Mouse (Mus musculus) midbrain, embryonic 11.5 days (tissue): Measurements from ENCODE around the gene Bmp2k. TPM values are rescaled to one million over a fixed set of nuclear protein-coding genes. Genes with fewer than 3 reads are reported as not detected.

Experiments used
- ATAC-seq: fragments of 200-750 bp; cut with Nextera tagmentation; 2 replicates; pipeline ENCODE4 v1.8.0; 2017; ENCODE audit warnings: moderate TSS enrichment, moderate library complexity; ENCODE audit not compliant: low FRiP score
- DNase-seq: peaks from one replicate; pipeline ENCODE4 v3.0.0; 2015; ENCODE audit warnings: low spot score; ENCODE audit errors: missing footprints
- H3K27ac ChIP-seq: fragments of 300-500 bp; sonication (generic); 2 replicates; pipeline ENCODE4 v1.5.1; 2014; ENCODE audit warnings: low read depth, low read length
- H3K27me3 ChIP-seq: fragments of 300-500 bp; sonication (generic); 2 replicates; pipeline ENCODE4 v1.6.1; 2014; ENCODE audit warnings: mild to moderate bottlenecking, low read length, moderate library complexity, mixed read lengths; ENCODE audit not compliant: control insufficient read depth, insufficient read depth
- H3K36me3 ChIP-seq: fragments of 300-500 bp; sonication (generic); 2 replicates; pipeline ENCODE4 v1.6.1; 2014; ENCODE audit warnings: mild to moderate bottlenecking, low read length, moderate library complexity, mixed read lengths; ENCODE audit not compliant: control insufficient read depth, insufficient read depth
- H3K4me1 ChIP-seq: fragments of 300-500 bp; sonication (generic); 2 replicates; pipeline ENCODE4 v1.6.1; 2014; ENCODE audit warnings: low read length; ENCODE audit not compliant: control insufficient read depth, insufficient read depth
- H3K4me2 ChIP-seq: fragments of 300-500 bp; sonication (generic); 2 replicates; pipeline ENCODE4 v1.6.1; 2014; ENCODE audit warnings: mild to moderate bottlenecking, moderate library complexity
- H3K4me3 ChIP-seq: fragments of 300-500 bp; sonication (generic); 2 replicates; pipeline ENCODE4 v1.5.1; 2014; ENCODE audit warnings: low read depth, low read length
- H3K9ac ChIP-seq: fragments of 300-500 bp; sonication (generic); 2 replicates; pipeline ENCODE4 v1.6.1; 2014; ENCODE audit warnings: low read length
- H3K9me3 ChIP-seq: fragments of 300-500 bp; sonication (generic); 2 replicates; pipeline ENCODE4 v1.6.1; 2016; ENCODE audit warnings: low read length; ENCODE audit not compliant: control insufficient read depth
- WGBS: fragments of 180-500 bp; shearing (Covaris S2); extraction: QIAGEN DNeasy Blood & Tissue Kit; methylation state at CpG from one replicate; pipeline ENCODE4 v1.1.7; 2014; 5-methylcytosine and 5-hydroxymethylcytosine counted together
- polyA plus RNA-seq: library from polyadenylated mRNA; unstranded; fragments of >200 nt; fragmentation: Nextera tagmentation; extraction: Ambion mirVana; gene quantifications from 2 replicates; pipeline ENCODE4 v1.2.1, GENCODE M21; 2014

Gene Bmp2k
- polyA plus RNA-seq, 1 experiment from 2014 or later: 10.5 TPM

DNA sequence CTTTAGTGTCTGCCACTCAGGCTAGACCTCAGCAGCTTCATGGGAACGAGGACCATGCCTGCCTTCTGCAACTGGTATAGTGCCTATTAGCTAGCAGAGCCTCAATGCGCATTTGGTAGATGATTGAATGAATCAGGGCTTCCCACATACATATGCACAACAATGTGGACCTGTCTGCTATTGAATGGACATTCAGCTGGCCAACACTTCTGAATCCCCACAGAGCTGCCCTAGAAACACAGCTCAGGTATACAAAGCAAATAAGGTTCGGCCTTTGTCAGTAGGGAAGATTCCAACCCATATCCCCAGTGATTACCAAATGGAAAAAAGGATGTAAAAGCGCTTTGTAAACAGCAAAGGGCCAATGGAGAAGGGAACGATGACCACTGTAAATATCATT, 113.2 kb downstream of the Bmp2k start:
- peaks cover 7% of the 10 kb centered on the region for H3K4me1 ChIP-seq
- peak overlapping the region; percentile 62 for H3K4me3 ChIP-seq
- H3K27me3 ChIP-seq: no peaks in the 10 kb centered on the region
- ATAC-seq (no peak), DNase-seq (peak; percentile 91)
- no peak overlapping the region for H3K27ac ChIP-seq
- WGBS: 20% methylated on average over 5 of the region's 5 CpGs
- no peaks in the 10 kb centered on the region for H3K9me3 ChIP-seq
- no peaks in the 10 kb centered on the region for H3K36me3 ChIP-seq
- H3K9ac ChIP-seq: peak overlapping the region; percentile 70
- H3K4me2 ChIP-seq: peak overlapping the region; percentile 71

DNA sequence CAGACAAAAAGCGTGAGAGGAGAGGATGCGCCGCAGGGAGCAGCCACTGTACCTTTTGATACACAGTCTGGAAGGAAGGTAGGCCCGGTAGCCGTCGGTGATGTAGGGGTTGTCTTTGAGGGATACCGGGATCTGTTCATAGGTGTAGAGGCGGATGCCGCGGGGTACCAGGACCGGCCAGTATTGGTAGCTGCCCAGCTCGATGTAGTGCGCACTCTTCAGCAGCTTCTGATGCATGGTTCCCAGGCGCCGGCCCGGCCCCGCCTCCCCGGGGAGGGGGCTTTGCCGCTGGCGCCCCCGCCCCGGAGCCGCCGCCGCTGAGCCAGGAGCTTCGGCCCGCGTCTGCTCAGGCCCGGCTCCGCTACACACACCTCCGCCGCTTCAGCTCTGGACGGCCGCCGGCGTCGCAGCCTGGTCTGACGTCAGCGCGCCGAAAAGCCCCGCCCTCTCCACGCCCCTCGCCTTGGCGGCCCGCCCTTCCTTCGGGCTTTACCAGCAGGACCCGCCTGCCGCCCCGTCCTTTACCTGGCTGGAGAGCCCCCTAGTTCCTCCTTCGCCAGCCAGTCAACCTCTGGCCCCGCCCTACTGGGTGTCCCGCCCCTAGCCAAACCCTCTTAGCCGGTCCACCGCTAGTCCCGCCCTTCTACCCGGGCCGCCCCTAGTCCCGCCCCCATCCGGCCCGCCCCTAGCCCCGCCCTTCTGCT, 113.9 kb downstream of the Bmp2k start, which contains the start of gene Paqr3:
Paqr3 (minus strand) TSS at position 390 of the 704 bp plus-strand sequence.
- peak; percentile 99 for DNase-seq

GRCm38 (mm10) chr5:97124977-97125376, 127.5 kb downstream of the Bmp2k start:
- Histone ChIP-seq H3K9me3 (no peaks in the 10 kb centered on the region), H3K27ac (no peak overlapping the region), H3K4me1 (no peaks in the 10 kb centered on the region), H3K9ac (no peak overlapping the region), H3K4me2 (no peak overlapping the region), H3K4me3 (no peak overlapping the region), H3K27me3 (no peaks in the 10 kb centered on the region), H3K36me3 (no peaks in the 10 kb centered on the region)
- no peak for DNase-seq
- no peak for ATAC-seq
- WGBS: 91% methylated on average over 12 of the region's 12 CpGs

More for the DNA sequence above, 113.9 kb downstream of the Bmp2k start, which contains the start of gene Paqr3:
- peak; percentile 99 for ATAC-seq
- no peaks in the 10 kb centered on the region for H3K36me3 ChIP-seq
- peak within 1 kb of the TSS; percentile 70 for H3K9ac ChIP-seq
- H3K27ac ChIP-seq: no peak within 1 kb of the TSS
- H3K4me3 ChIP-seq: peak within 1 kb of the TSS; percentile 62
- peak within 1 kb of the TSS; percentile 71 for H3K4me2 ChIP-seq
- H3K27me3 ChIP-seq: no peaks in the 10 kb centered on the region
- peaks cover 7% of the 10 kb centered on the region for H3K4me1 ChIP-seq
- WGBS: under 1% methylated on average over 59 of the region's 62 CpGs
- no peaks in the 10 kb centered on the region for H3K9me3 ChIP-seq

DNA sequence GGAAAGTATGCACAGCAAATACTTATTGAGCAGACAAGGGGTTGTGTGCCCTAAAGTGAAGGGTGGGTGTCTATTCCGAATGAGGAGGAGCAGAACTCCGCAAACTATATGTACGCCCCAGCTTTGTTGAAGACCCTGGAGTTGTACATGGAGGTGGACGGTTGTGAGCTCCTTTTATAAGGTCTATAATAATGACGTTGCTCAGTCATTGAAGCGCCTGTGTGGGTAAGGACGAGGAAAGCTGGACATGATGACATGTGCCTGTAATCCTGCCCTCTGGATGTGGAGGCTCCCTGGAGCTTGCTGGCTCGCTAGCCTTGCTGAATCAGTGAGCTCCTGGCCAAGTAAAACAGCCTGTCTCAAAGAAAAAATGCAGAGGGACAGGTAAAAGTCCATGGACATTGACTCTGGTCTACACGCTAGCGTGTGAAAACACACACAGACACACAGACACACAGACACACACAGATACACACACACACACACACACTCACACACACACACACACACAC, 128.0 kb downstream of the Bmp2k start:
- H3K9me3 ChIP-seq: no peaks in the 10 kb centered on the region
- DNase-seq (no peak), ATAC-seq (peak; percentile 19; the same call in 1 of the 2 replicates)
- no peaks in the 10 kb centered on the region for H3K4me1 ChIP-seq
- no peak overlapping the region for H3K4me3 ChIP-seq
- H3K27ac ChIP-seq: no peak overlapping the region
- WGBS: 71% methylated on average over 10 of the region's 10 CpGs
- no peaks in the 10 kb centered on the region for H3K27me3 ChIP-seq
- no peaks in the 10 kb centered on the region for H3K36me3 ChIP-seq
- no peak overlapping the region for H3K9ac ChIP-seq
- no peak overlapping the region for H3K4me2 ChIP-seq

GRCm38 (mm10) chr5:97126005-97126404, 128.5 kb downstream of the Bmp2k start:
- WGBS: 22% methylated on average over 4 of the region's 4 CpGs
- Histone ChIP-seq H3K4me1 (no peaks in the 10 kb centered on the region), H3K27ac (no peak overlapping the region), H3K4me2 (no peak overlapping the region), H3K4me3 (no peak overlapping the region), H3K9ac (no peak overlapping the region), H3K9me3 (no peaks in the 10 kb centered on the region), H3K36me3 (no peaks in the 10 kb centered on the region), H3K27me3 (no peaks in the 10 kb centered on the region)
- peak; percentile 97 for DNase-seq
- peak; percentile 87 for ATAC-seq

DNA sequence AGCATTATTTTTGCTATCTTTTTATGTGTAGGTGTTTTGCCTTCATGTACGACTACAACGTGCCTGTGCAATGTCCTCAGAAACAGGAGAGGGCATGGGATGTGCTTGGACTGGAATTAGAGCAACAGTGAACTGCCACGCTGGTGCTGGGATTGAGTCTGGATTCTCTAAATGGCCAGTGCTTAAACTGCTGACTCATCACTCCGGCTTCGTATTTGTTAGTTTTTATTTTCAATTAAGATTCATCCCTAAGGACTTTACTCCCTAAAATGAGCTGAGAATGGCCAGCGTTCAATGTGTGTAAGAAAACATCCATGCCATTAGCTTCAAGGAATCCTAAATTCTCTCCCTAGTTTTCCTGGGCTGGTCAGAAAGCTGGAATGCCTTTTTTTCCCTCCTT, 129.8 kb downstream of the Bmp2k start:
- Histone ChIP-seq H3K9ac (no peak overlapping the region), H3K36me3 (no peaks in the 10 kb centered on the region)
- ATAC-seq: no peak

DNA sequence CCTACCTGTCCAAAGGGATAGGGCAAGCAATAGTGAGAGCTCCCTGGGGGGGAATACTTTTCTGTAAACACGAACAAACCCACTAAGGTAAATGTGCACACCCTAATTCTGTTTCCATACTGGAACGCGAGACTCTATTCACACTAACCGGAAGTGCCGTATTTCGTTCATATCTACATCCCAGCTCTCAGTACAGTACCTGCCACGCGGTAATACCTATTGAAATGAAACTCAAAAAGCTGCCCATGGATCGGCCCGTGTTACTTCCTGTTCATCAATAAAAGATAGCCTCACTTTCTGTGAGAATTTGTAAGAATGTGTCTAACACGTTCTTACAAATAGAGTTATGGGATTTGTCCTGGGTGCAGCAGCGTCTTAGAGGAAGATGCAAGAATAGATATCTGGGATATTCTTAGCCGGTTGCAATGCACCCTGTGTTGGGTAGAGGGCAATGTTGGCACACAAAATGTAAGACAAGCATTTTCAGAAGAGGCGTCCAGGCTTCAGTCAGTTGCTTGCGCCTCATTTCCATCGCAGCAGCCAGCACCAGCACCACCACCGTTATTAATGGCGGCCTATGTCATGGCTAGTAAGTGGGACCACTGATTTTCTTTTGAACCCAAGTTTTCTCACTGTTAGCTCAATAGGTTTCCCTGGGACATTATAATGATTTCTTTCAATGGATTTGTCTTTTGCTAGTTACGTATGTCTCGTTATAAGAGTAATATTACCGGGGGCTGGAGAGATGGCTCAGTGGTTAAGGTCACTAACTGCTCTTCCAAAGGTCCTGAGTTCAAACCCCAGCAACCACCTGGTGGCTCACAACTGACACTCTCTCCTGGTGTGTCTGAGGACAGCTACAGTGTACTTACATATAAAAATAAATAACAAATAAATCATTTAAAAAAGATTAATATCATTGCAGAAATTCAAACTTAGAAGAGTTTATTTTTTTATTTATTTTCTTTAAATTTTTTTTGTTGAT, 131.0 kb downstream of the Bmp2k start:
- Histone ChIP-seq H3K36me3 (no peaks in the 10 kb centered on the region), H3K27me3 (no peaks in the 10 kb centered on the region), H3K9ac (no peak overlapping the region), H3K9me3 (no peaks in the 10 kb centered on the region), H3K27ac (no peak overlapping the region), H3K4me3 (no peak overlapping the region), H3K4me1 (no peaks in the 10 kb centered on the region), H3K4me2 (no peak overlapping the region)
- WGBS: 58% methylated on average over 21 of the region's 21 CpGs
- peak; percentile 92 for DNase-seq
- ATAC-seq: peak; percentile 69; the same call in 1 of the 2 replicates

More for the DNA sequence above, 129.8 kb downstream of the Bmp2k start:
- H3K4me1 ChIP-seq: no peaks in the 10 kb centered on the region
- no peak overlapping the region for H3K27ac ChIP-seq
- no peaks in the 10 kb centered on the region for H3K27me3 ChIP-seq
- no peak overlapping the region for H3K4me2 ChIP-seq
- H3K9me3 ChIP-seq: no peaks in the 10 kb centered on the region
- H3K4me3 ChIP-seq: no peak overlapping the region
- no peak for DNase-seq
- WGBS: 86% methylated on average over 6 of the region's 6 CpGs

GRCm38 (mm10) chr5:97129589-97129988, 132.1 kb downstream of the Bmp2k start:
- Histone ChIP-seq H3K27me3 (no peaks in the 10 kb centered on the region), H3K27ac (no peak overlapping the region), H3K4me3 (no peak overlapping the region), H3K9ac (no peak overlapping the region), H3K4me2 (no peak overlapping the region), H3K36me3 (no peaks in the 10 kb centered on the region), H3K9me3 (no peaks in the 10 kb centered on the region), H3K4me1 (no peaks in the 10 kb centered on the region)
- ATAC-seq (no peak), DNase-seq (no peak)
- WGBS: 93% methylated on average over 2 of the region's 2 CpGs
